Comparison of ENCODE assay signal across 9 mouse cellular contexts in genomic region chr16:90349700-90350548, GRCm38 (mm10). TPM values are rescaled to one million over a fixed set of nuclear protein-coding genes. Genes with fewer than 3 reads are reported as not detected.
DNase-seq lines count a peak whose midpoint lies in the region; ATAC-seq and TF ChIP-seq lines count a peak whose summit lies in the region.
"Had no signal": no experiment of that assay in that cellular context is flagged by ENCODE, and none has a peak within 500 bp of the region (broad histone marks: within the 10 kb centered on the region; RNA-seq: fewer than 3 reads in every experiment).

No protein-coding gene starts in this region.

- peak; percentile 96 for ATAC-seq in hindbrain, embryonic 13.5 days (ENCODE audit: low FRiP score)
- ATAC-seq: Patski had no signal

- DNase-seq in CD8-positive naive resting alpha-beta T cell, adult 2 months (ENCODE audit: low read depth in 2 of 2, low spot score in 2 of 2) = peak; percentile 36 to 53
- DNase-seq in cerebellum, postnatal 14 days = peak; percentile 74 to 79
- DNase-seq in frontal cortex, postnatal 36 days (ENCODE audit: low spot score in 2 of 2) = peak; percentile 56 to 87
- DNase-seq in layer of hippocampus, adult 9-11 months = peak; percentile 71
- DNase-seq in lung, adult 2 months = peak; percentile 56
- peak; percentile 64 for DNase-seq in ovary, adult 18-20 months (ENCODE audit: low spot score)
- DNase-seq in thymus, postnatal 0 days (ENCODE audit: low spot score) = peak; percentile 56

- H3K27ac ChIP-seq in hindbrain, embryonic 13.5 days = no peak overlapping the region

- WGBS in hindbrain, embryonic 13.5 days = 25% methylated on average over 13 of the region's 13 CpGs
- WGBS in lung, adult 2 months = 28% methylated on average over 13 of the region's 13 CpGs

- 0 out of 2 replicates have a peak overlapping the region, but pooled peaks have one; percentile 1 for H3K4me2 ChIP-seq in hindbrain, embryonic 13.5 days

- TF ChIP-seq POLR2A in lung, adult 2 months (IDR thresholded peaks at IDR 0.05; ENCODE audit: borderline replicate concordance, extremely low read depth, low read depth, low read length) = no peak

- H3K9ac ChIP-seq in hindbrain, embryonic 13.5 days = no peak overlapping the region

- H3K36me3 ChIP-seq in hindbrain, embryonic 13.5 days = no peaks in the 10 kb centered on the region

- peak; percentile 23; the same call in 1 of the 2 replicates for TF ChIP-seq CTCF in lung, adult 2 months (IDR thresholded peaks at IDR 0.05; ENCODE audit: insufficient read depth, low read length)

- no peaks in the 10 kb centered on the region for H3K4me1 ChIP-seq in hindbrain, embryonic 13.5 days (replicated peaks)
- no peaks in the 10 kb centered on the region for H3K4me1 ChIP-seq in lung, adult 2 months (ENCODE audit: control insufficient read depth, insufficient read depth, low read length)

- no peaks in the 10 kb centered on the region for H3K27me3 ChIP-seq in hindbrain, embryonic 13.5 days

- H3K4me3 ChIP-seq in hindbrain, embryonic 13.5 days = no peak overlapping the region
- H3K4me3 ChIP-seq in lung, adult 2 months (replicated peaks; ENCODE audit: extremely low read depth, low read depth, low read length) = no peak overlapping the region

- no peaks in the 10 kb centered on the region for H3K9me3 ChIP-seq in hindbrain, embryonic 13.5 days

RNA-seq across cellular contexts. Expression of gene Hunk, which starts 35.9 kb away (rescaled TPM):
- 7.3 and 7.8 TPM in 2 replicates for polyA plus RNA-seq in hindbrain, embryonic 13.5 days (2015; fragmentation: Nextera tagmentation; extraction: Ambion mirVana)
- polyA plus RNA-seq in lung, adult 2 months (2012; rRNA removed) = 4.3 and 5.3 TPM in 2 replicates
- 3.1 and 3.6 TPM in 2 replicates for polyA plus RNA-seq in thymus, postnatal 0 days (2015; fragmentation: Nextera tagmentation; extraction: Ambion mirVana)
